Mouse (Mus musculus) G1E (cell line): ENCODE results near the gene Mcur1.

ENCODE experiments used
- CTCF ChIP-seq: IDR thresholded peaks from 2 replicates; pipeline ENCODE4 v1.5.1; 2012; ENCODE audit warnings: low read depth, low read length, inconsistent platforms, mixed read lengths
- GATA1 ChIP-seq: IDR thresholded peaks from 2 replicates; pipeline ENCODE4 v1.6.1; 2012; ENCODE audit warnings: borderline replicate concordance, low read length, inconsistent platforms, mixed read lengths
- GATA2 ChIP-seq: IDR thresholded peaks from 2 replicates; pipeline ENCODE4 v1.6.1; 2012; ENCODE audit warnings: low read depth, low read length, inconsistent platforms, borderline replicate concordance
- POLR2AphosphoS5 ChIP-seq: IDR thresholded peaks from 2 replicates; pipeline ENCODE4 v1.6.1; 2012; ENCODE audit warnings: low read depth, low read length, inconsistent platforms; ENCODE audit not compliant: insufficient replicate concordance
- TAL1 ChIP-seq: conservative IDR thresholded peaks from 2 replicates; pipeline ENCODE4 v1.6.1; 2012; ENCODE audit warnings: low read depth, low read length, inconsistent platforms, mixed read lengths

DNA sequence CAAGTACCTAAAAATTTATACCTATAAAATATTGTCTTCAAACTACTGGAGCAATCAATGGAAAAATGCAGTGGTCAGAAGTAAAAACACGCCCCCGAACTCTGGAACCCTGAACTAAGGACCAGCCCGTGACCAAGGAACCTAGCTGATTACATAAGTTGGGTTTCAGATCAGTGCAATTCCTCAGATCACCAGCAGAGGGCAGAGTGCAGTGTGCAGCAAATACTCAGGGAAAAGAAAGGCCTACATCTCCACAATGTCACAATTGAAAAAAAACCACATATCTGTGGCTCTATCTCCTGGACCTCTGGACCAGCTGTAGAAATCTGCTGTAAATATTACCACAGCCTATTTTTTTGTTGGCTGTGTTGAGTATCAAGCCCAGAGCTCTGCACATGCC lies 13.1 kb downstream of the Mcur1 start:
- TF ChIP-seq CTCF, result peak; percentile 95
- no peak for TF ChIP-seq GATA1
- TF ChIP-seq GATA2, result no peak
- no peak for TF ChIP-seq TAL1
- no peak for TF ChIP-seq POLR2AphosphoS5
